Mouse (Mus musculus) forebrain, embryonic 10.5 days (tissue): ENCODE measurements around the gene Myo1a. TPM values are rescaled to one million over a fixed set of nuclear protein-coding genes. Genes with fewer than 3 reads are reported as not detected.
"Not testable (repeated sequence)": the region's sequence is repeated elsewhere in the genome, so short reads cannot be mapped to it uniquely, and the experiment has no call there.

Source experiments
- DNase-seq: peaks from one replicate; pipeline ENCODE4 v3.0.0-alpha.2; 2017; ENCODE audit warnings: low spot score; ENCODE audit errors: extremely low spot score
- H3K27ac ChIP-seq: fragments of 300-500 bp; sonication (generic); 2 replicates; pipeline ENCODE4 v1.5.1; 2016; ENCODE audit warnings: mild to moderate bottlenecking
- H3K27me3 ChIP-seq: fragments of 300-500 bp; sonication (generic); 2 replicates; pipeline ENCODE4 v1.6.1; 2016; ENCODE audit warnings: mild to moderate bottlenecking; ENCODE audit not compliant: poor library complexity, severe bottlenecking
- H3K36me3 ChIP-seq: fragments of 300-500 bp; sonication (generic); replicated peaks from 2 replicates; pipeline ENCODE4 v1.6.1; 2016; ENCODE audit warnings: mild to moderate bottlenecking, moderate library complexity
- H3K4me1 ChIP-seq: fragments of 300-500 bp; sonication (generic); 2 replicates; pipeline ENCODE4 v1.6.1; 2016
- H3K4me3 ChIP-seq: fragments of 300-500 bp; sonication (generic); 2 replicates; pipeline ENCODE4 v1.5.1; 2016; ENCODE audit warnings: mild to moderate bottlenecking, moderate library complexity
- H3K9me3 ChIP-seq: fragments of 300-500 bp; sonication (generic); 2 replicates; pipeline ENCODE4 v1.6.1; 2016; ENCODE audit warnings: mild to moderate bottlenecking, moderate library complexity
- WGBS: fragments of 180-500 bp; shearing (Covaris S2); methylation state at CpG from one replicate; pipeline ENCODE4 v1.1.7; 2016; 5-methylcytosine and 5-hydroxymethylcytosine counted together
- polyA plus RNA-seq: library from polyadenylated mRNA; unstranded; fragments of >200 nt; fragmentation: Nextera tagmentation; extraction: Ambion mirVana; gene quantifications from 2 replicates; pipeline ENCODE4 v1.2.1, GENCODE M21; 2016

The Myo1a gene
- polyA plus RNA-seq, 1 experiment from 2014 or later, result 0.40 TPM

- no peak for DNase-seq
- no peaks in the 10 kb centered on the region for H3K9me3 ChIP-seq
- no peak overlapping the region for H3K27ac ChIP-seq
- no peaks in the 10 kb centered on the region for H3K27me3 ChIP-seq
- H3K4me3 ChIP-seq, result peak overlapping the region; percentile 19; the same call in 1 of the 2 replicates
- 0 out of 2 replicates have a peak, but pooled peaks cover 6% of the 10 kb centered on the region for H3K4me1 ChIP-seq
- no peaks in the 10 kb centered on the region for H3K36me3 ChIP-seq
- WGBS, result 56% methylated on average over 18 of the region's 18 CpGs
Measured at GRCm38 (mm10) chr10:127755770-127756468, 50.9 kb downstream of the Myo1a start.

- Histone ChIP-seq H3K36me3 (no peaks in the 10 kb centered on the region), H3K4me1 (0 out of 2 replicates have a peak, but pooled peaks cover 6% of the 10 kb centered on the region), H3K27ac (no peak within 1 kb of the TSS), H3K4me3 (no peak within 1 kb of the TSS), H3K9me3 (no peaks in the 10 kb centered on the region), H3K27me3 (no peaks in the 10 kb centered on the region)
- DNase-seq, result no peak
- 78% methylated on average over 9 of the region's 9 CpGs for WGBS
Measured at GRCm38 (mm10) chr10:127759181-127760110, 54.5 kb downstream of the Myo1a start, which contains the start of the genes Rdh1 and Rdh16f1. Gene Rdh1, plus strand, starts transcription at chr10:127759721. Gene Rdh16f1, plus strand, starts transcription at chr10:127759787.

GRCm38 (mm10) chr10:127762926-127763325 is 58.0 kb downstream of the Myo1a start:
- not testable (repeated sequence) for H3K27me3 ChIP-seq, H3K9me3 ChIP-seq, H3K27ac ChIP-seq, H3K4me1 ChIP-seq, H3K4me3 ChIP-seq, DNase-seq, H3K36me3 ChIP-seq
- WGBS, result 90% methylated on average over 10 of the region's 10 CpGs

- Histone ChIP-seq H3K36me3 (no peaks in the 10 kb centered on the region), H3K4me3 (no peak overlapping the region), H3K9me3 (no peaks in the 10 kb centered on the region), H3K27ac (no peak overlapping the region), H3K27me3 (no peaks in the 10 kb centered on the region), H3K4me1 (no peaks in the 10 kb centered on the region)
- no peak for DNase-seq
- WGBS, result 73% methylated on average over 12 of the region's 12 CpGs
Measured at GRCm38 (mm10) chr10:127763914-127764680, 59.1 kb downstream of the Myo1a start.

GRCm38 (mm10) chr10:127766564-127766963 is 61.6 kb downstream of the Myo1a start:
- H3K4me1 ChIP-seq, result no peaks in the 10 kb centered on the region
- no peaks in the 10 kb centered on the region for H3K27me3 ChIP-seq
- no peaks in the 10 kb centered on the region for H3K36me3 ChIP-seq
- no peak for DNase-seq
- 96% methylated on average over 1 of the region's 1 CpGs for WGBS
- H3K9me3 ChIP-seq, result no peaks in the 10 kb centered on the region
- no peak overlapping the region for H3K4me3 ChIP-seq
- no peak overlapping the region for H3K27ac ChIP-seq

Other genes starting within 250 kb of the Myo1a start
- 0.30 and 0.41 TPM in 2 replicates for gene Stac3, start 203.5 kb upstream of the Myo1a start, polyA plus RNA-seq
- 2.6 and 2.9 TPM in 2 replicates for gene Ndufa4l2, start 190.2 kb upstream of the Myo1a start, polyA plus RNA-seq
- gene Shmt2, start 182.7 kb upstream of the Myo1a start, polyA plus RNA-seq, result 124 and 129 TPM in 2 replicates
- gene Nxph4, start 170.6 kb upstream of the Myo1a start, polyA plus RNA-seq, result 3.0 and 9.5 TPM in 2 replicates
- 66.5 and 67.4 TPM in 2 replicates for gene Lrp1, start 84.0 kb upstream of the Myo1a start, polyA plus RNA-seq
- gene Stat6, start 62.2 kb upstream of the Myo1a start, polyA plus RNA-seq, result 7.3 and 7.7 TPM in 2 replicates
- 9.9 and 10.0 TPM in 2 replicates for gene Nemp1, start 38.3 kb upstream of the Myo1a start, polyA plus RNA-seq
- 5.6 and 6.2 TPM in 2 replicates for gene Nab2, start 36.6 kb upstream of the Myo1a start, polyA plus RNA-seq
- not detected in 2 replicates for gene Tac2, start 19.3 kb downstream of the Myo1a start, polyA plus RNA-seq
- gene Zbtb39, start 34.4 kb downstream of the Myo1a start, polyA plus RNA-seq, result 4.4 and 5.3 TPM in 2 replicates
- gene Gpr182, start 46.6 kb downstream of the Myo1a start, polyA plus RNA-seq, result 0.30 and 0.44 TPM in 2 replicates
- not detected in 2 replicates for gene Rdh1, start 54.6 kb downstream of the Myo1a start, polyA plus RNA-seq
- gene Rdh16f1, start 54.6 kb downstream of the Myo1a start, polyA plus RNA-seq, result not detected in 2 replicates
- 0.15 and 0.20 TPM in 2 replicates for gene Rdh9, start 71.2 kb downstream of the Myo1a start, polyA plus RNA-seq
- not detected in 2 replicates for gene Rdh16, start 96.0 kb downstream of the Myo1a start, polyA plus RNA-seq
- gene Rdh19, start 144.8 kb downstream of the Myo1a start, polyA plus RNA-seq, result not detected in 2 replicates
- gene Rdh16f2, start 161.3 kb downstream of the Myo1a start, polyA plus RNA-seq, result not detected in 2 replicates
- gene Rdh7, start 183.6 kb downstream of the Myo1a start, polyA plus RNA-seq, result not detected in 2 replicates
- gene Sdr9c7, start 193.3 kb downstream of the Myo1a start, polyA plus RNA-seq, result not detected in 2 replicates